Mouse (Mus musculus): ENCODE data around the gene Spock1. TPM values are rescaled to one million over a fixed set of nuclear protein-coding genes. Genes with fewer than 3 reads are reported as not detected.

Gene Spock1
- polyA plus RNA-seq (2014; fragmentation: Nextera tagmentation; extraction: Ambion mirVana): 17.2 and 20.3 TPM in 2 replicates

DNA sequence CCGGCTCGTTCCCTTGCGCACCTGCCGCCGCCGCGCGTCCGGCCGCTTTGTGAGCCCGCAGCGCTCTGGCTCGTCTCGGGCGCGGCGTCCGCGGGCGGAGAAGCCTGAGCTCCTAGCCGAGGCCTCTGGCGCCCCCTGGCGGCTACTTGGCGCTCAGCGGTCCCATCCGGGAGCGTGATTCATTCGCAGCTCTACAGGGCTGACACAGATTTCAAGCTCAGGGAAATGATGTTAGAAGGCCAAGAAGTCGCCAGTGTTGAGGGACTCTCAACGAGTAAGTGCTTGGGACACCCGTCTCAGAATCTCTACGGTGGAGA lies at the start of gene Spock1:
TSS of gene Spock1 (minus strand) at position 67 of the 317 bp plus-strand sequence.
- peak; percentile 100 for DNase-seq (ENCODE audit: low spot score, missing footprints)
- no peak within 1 kb of the TSS for H3K27ac ChIP-seq (ENCODE audit: low read depth, low read length)
- no peaks in the 10 kb centered on the region for H3K36me3 ChIP-seq (ENCODE audit: control insufficient read depth, insufficient read depth, low read length)
- ATAC-seq (ENCODE audit: low FRiP score): peak; percentile 76
- peaks cover 4% of the 10 kb centered on the region; the same call in 1 of the 2 replicates for H3K4me1 ChIP-seq (ENCODE audit: control insufficient read depth, insufficient read depth, low read length)
- peaks cover 16% of the 10 kb centered on the region for H3K27me3 ChIP-seq (ENCODE audit: control insufficient read depth, insufficient read depth, low read length)
- peak within 1 kb of the TSS; percentile 67 for H3K9ac ChIP-seq (ENCODE audit: low read length)
- peak within 1 kb of the TSS; percentile 50 for H3K4me3 ChIP-seq (ENCODE audit: low read depth, low read length)
- under 1% methylated on average over 32 of the region's 32 CpGs for WGBS
- H3K9me3 ChIP-seq (ENCODE audit: control insufficient read depth, low read length): no peaks in the 10 kb centered on the region
- H3K4me2 ChIP-seq: peak within 1 kb of the TSS; percentile 87

DNA sequence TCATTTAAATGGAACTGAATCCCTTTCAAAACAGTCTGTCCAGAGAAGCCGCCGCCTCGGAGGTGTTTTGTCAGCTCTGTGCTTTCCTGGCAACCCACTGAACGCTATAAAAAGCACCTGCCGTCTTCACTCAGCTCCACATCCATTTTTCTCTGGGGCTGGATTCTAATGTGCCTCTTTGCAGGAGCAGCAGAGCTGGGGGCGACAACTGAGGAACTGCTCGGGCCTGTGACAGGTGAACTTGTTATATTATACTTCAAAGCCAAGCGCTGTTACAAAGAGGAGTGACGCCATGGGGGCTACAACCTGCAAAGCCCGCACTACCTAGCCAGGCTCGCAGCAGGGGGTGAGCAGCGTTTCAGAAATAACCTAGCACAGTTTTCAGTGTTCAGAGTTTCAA lies 42.0 kb upstream of the Spock1 start:
- Histone ChIP-seq H3K9me3 (ENCODE audit: control insufficient read depth, low read length) (no peaks in the 10 kb centered on the region), H3K4me3 (ENCODE audit: low read depth, low read length) (no peak overlapping the region), H3K4me1 (ENCODE audit: control insufficient read depth, insufficient read depth, low read length) (no peaks in the 10 kb centered on the region), H3K27ac (ENCODE audit: low read depth, low read length) (no peak overlapping the region), H3K36me3 (ENCODE audit: control insufficient read depth, insufficient read depth, low read length) (no peaks in the 10 kb centered on the region), H3K27me3 (ENCODE audit: control insufficient read depth, insufficient read depth, low read length) (no peaks in the 10 kb centered on the region), H3K4me2 (no peak overlapping the region), H3K9ac (ENCODE audit: low read length) (no peak overlapping the region)
- no peak for ATAC-seq (ENCODE audit: low FRiP score)
- no peak for DNase-seq (ENCODE audit: low spot score, missing footprints)
- WGBS: 89% methylated on average over 12 of the region's 12 CpGs

DNA sequence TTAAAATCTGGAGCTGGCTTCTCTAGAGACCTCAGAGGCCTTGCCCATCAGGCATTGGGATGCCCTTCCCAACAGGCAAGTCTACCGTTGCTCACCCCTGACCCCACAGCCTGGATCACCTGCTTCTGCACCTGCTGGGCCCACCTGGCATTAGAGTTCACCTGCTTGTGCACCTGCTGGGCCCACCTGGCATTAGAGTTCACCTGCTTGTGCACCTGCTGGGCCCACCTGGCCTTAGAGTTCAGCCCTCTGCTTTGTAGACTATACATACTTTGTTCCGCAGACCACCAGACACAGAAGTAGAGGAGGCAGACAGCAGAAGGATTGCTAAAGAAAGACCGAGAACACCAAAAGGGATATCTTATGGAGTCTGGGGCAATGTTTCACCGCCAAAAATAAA lies 41.4 kb upstream of the Spock1 start:
- H3K27me3 ChIP-seq (ENCODE audit: control insufficient read depth, insufficient read depth, low read length): no peaks in the 10 kb centered on the region
- H3K27ac ChIP-seq (ENCODE audit: low read depth, low read length): no peak overlapping the region
- H3K4me2 ChIP-seq: no peak overlapping the region
- H3K4me3 ChIP-seq (ENCODE audit: low read depth, low read length): no peak overlapping the region
- no peaks in the 10 kb centered on the region for H3K9me3 ChIP-seq (ENCODE audit: control insufficient read depth, low read length)
- H3K36me3 ChIP-seq (ENCODE audit: control insufficient read depth, insufficient read depth, low read length): no peaks in the 10 kb centered on the region
- 89% methylated on average over 4 of the region's 4 CpGs for WGBS
- H3K9ac ChIP-seq (ENCODE audit: low read length): no peak overlapping the region
- H3K4me1 ChIP-seq (ENCODE audit: control insufficient read depth, insufficient read depth, low read length): no peaks in the 10 kb centered on the region
- ATAC-seq (ENCODE audit: low FRiP score) (no peak), DNase-seq (ENCODE audit: low spot score, missing footprints) (no peak)

DNA sequence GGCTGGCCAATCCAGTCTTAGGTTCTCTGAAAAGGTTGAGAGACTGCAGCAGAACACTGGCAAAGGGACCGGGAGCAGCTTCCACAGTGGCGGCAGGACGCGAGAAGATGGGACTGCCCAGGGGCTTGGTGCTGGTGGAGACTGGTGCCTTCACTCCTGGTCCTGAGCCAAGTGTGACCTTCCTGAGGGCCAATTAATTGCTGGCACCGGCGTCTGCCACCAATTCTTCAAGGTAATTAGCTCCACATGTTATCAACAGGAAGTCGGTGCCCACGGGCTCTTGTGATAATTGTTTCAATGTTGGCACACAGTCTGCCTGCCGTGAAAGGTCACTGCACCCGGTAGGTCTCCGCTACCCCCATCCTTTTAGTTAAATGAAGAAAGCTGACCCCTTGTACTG lies 37.1 kb upstream of the Spock1 start:
- 85% methylated on average over 11 of the region's 11 CpGs for WGBS
- H3K27me3 ChIP-seq (ENCODE audit: control insufficient read depth, insufficient read depth, low read length): no peaks in the 10 kb centered on the region
- no peaks in the 10 kb centered on the region for H3K4me1 ChIP-seq (ENCODE audit: control insufficient read depth, insufficient read depth, low read length)
- H3K36me3 ChIP-seq (ENCODE audit: control insufficient read depth, insufficient read depth, low read length): no peaks in the 10 kb centered on the region
- H3K4me2 ChIP-seq: no peak overlapping the region
- no peak overlapping the region for H3K4me3 ChIP-seq (ENCODE audit: low read depth, low read length)
- ATAC-seq (ENCODE audit: low FRiP score): no peak
- H3K9me3 ChIP-seq (ENCODE audit: control insufficient read depth, low read length): no peaks in the 10 kb centered on the region
- H3K27ac ChIP-seq (ENCODE audit: low read depth, low read length): no peak overlapping the region
- H3K9ac ChIP-seq (ENCODE audit: low read length): no peak overlapping the region
- DNase-seq (ENCODE audit: low spot score, missing footprints): no peak

DNA sequence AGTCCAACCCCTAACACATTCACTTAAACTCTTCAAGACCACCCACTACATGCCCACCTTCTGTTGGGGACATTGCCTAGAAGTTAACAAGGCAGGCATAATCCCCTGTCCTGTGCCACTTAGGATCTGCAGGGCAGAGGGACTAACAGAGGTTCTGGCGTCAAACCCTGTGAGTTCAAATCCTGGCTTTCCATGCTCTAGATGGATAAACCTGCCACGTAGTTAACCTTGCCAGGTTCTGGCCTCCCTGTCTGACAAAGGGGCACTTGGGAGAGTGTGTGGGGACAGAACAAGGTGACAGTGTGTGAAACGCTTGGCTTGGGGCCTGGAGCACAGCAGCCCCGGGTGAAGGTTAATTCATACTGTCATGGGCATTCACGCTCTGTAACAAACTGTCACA lies 36.3 kb upstream of the Spock1 start:
- WGBS: 88% methylated on average over 5 of the region's 5 CpGs
- H3K27me3 ChIP-seq (ENCODE audit: control insufficient read depth, insufficient read depth, low read length): no peaks in the 10 kb centered on the region

DNA sequence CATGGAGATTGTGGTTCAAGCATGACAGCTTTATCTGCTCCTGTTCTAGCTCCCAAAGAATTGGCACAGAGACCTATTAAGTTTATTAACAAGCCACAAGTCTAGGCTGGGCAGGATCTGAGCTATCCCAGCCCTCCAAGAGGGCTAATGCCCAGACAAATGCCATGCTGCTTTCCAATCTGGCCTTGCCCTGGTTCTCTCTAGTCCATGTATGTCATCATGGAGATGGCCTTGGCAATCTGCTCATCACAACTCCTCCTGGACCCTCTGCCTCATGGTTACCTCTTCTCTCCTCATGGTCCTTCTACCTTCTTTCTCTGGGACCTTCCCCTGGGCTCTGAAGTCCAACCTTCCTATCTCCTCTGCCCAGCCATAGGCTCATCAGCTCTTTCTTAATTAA lies 35.8 kb upstream of the Spock1 start:
- H3K4me1 ChIP-seq (ENCODE audit: control insufficient read depth, insufficient read depth, low read length): no peaks in the 10 kb centered on the region
- DNase-seq (ENCODE audit: low spot score, missing footprints): no peak
- no peaks in the 10 kb centered on the region for H3K36me3 ChIP-seq (ENCODE audit: control insufficient read depth, insufficient read depth, low read length)
- H3K4me2 ChIP-seq: no peak overlapping the region
- H3K4me3 ChIP-seq (ENCODE audit: low read depth, low read length): no peak overlapping the region
- no peak overlapping the region for H3K9ac ChIP-seq (ENCODE audit: low read length)
- no peak for ATAC-seq (ENCODE audit: low FRiP score)
- no peaks in the 10 kb centered on the region for H3K27me3 ChIP-seq (ENCODE audit: control insufficient read depth, insufficient read depth, low read length)
- no peaks in the 10 kb centered on the region for H3K9me3 ChIP-seq (ENCODE audit: control insufficient read depth, low read length)
- no peak overlapping the region for H3K27ac ChIP-seq (ENCODE audit: low read depth, low read length)

More for the DNA sequence above, 36.3 kb upstream of the Spock1 start:
- H3K9ac ChIP-seq (ENCODE audit: low read length): no peak overlapping the region
- H3K9me3 ChIP-seq (ENCODE audit: control insufficient read depth, low read length): no peaks in the 10 kb centered on the region
- no peaks in the 10 kb centered on the region for H3K36me3 ChIP-seq (ENCODE audit: control insufficient read depth, insufficient read depth, low read length)
- ATAC-seq (ENCODE audit: low FRiP score) (no peak), DNase-seq (ENCODE audit: low spot score, missing footprints) (no peak)
- H3K4me2 ChIP-seq: no peak overlapping the region
- H3K4me1 ChIP-seq (ENCODE audit: control insufficient read depth, insufficient read depth, low read length): no peaks in the 10 kb centered on the region
- no peak overlapping the region for H3K27ac ChIP-seq (ENCODE audit: low read depth, low read length)
- H3K4me3 ChIP-seq (ENCODE audit: low read depth, low read length): no peak overlapping the region

GRCm38 (mm10) chr13:57937463-57938229 lies 29.5 kb upstream of the Spock1 start:
- Histone ChIP-seq H3K4me3 (ENCODE audit: low read depth, low read length) (no peak overlapping the region), H3K4me1 (ENCODE audit: control insufficient read depth, insufficient read depth, low read length) (no peaks in the 10 kb centered on the region), H3K36me3 (ENCODE audit: control insufficient read depth, insufficient read depth, low read length) (no peaks in the 10 kb centered on the region), H3K4me2 (no peak overlapping the region), H3K27ac (ENCODE audit: low read depth, low read length) (no peak overlapping the region), H3K9ac (ENCODE audit: low read length) (no peak overlapping the region), H3K27me3 (ENCODE audit: control insufficient read depth, insufficient read depth, low read length) (no peaks in the 10 kb centered on the region), H3K9me3 (ENCODE audit: control insufficient read depth, low read length) (no peaks in the 10 kb centered on the region)
- DNase-seq (ENCODE audit: low spot score, missing footprints) (no peak), ATAC-seq (ENCODE audit: low FRiP score) (no peak)
- 86% methylated on average over 4 of the region's 4 CpGs for WGBS

- H3K4me2 ChIP-seq: no peak overlapping the region
- ATAC-seq (ENCODE audit: low FRiP score): no peak
- H3K9me3 ChIP-seq (ENCODE audit: control insufficient read depth, low read length): no peaks in the 10 kb centered on the region
- H3K4me3 ChIP-seq (ENCODE audit: low read depth, low read length): no peak overlapping the region
- H3K9ac ChIP-seq (ENCODE audit: low read length): no peak overlapping the region
- DNase-seq (ENCODE audit: low spot score, missing footprints): no peak
- no peaks in the 10 kb centered on the region for H3K27me3 ChIP-seq (ENCODE audit: control insufficient read depth, insufficient read depth, low read length)
- peaks cover 15% of the 10 kb centered on the region for H3K4me1 ChIP-seq (ENCODE audit: control insufficient read depth, insufficient read depth, low read length)
- H3K36me3 ChIP-seq (ENCODE audit: control insufficient read depth, insufficient read depth, low read length): no peaks in the 10 kb centered on the region
- WGBS: 93% methylated on average over 9 of the region's 9 CpGs
- H3K27ac ChIP-seq (ENCODE audit: low read depth, low read length): no peak overlapping the region
Measured at GRCm38 (mm10) chr13:57931998-57932397, 23.9 kb upstream of the Spock1 start.

DNA sequence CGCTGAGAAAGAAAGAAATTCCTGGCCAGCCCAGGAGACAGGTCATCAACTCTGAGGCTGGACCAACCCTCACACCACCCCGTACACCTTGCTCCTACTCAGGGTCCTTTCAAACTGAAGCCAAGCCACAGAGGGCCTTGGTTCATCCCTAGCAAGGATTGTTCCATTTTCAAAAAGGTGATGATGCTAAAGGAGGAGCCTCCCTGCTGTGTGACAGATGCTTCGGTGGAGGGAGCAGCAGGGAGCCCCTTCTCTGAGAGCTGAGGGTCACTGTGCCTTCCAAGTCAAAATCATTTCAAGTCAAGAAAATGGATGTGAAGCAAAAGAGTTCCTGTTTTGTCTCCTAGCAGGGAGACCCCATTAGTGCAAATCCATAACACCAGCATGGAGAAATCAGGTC lies 23.2 kb upstream of the Spock1 start:
- Histone ChIP-seq H3K27me3 (ENCODE audit: control insufficient read depth, insufficient read depth, low read length) (no peaks in the 10 kb centered on the region), H3K9ac (ENCODE audit: low read length) (no peak overlapping the region), H3K9me3 (ENCODE audit: control insufficient read depth, low read length) (no peaks in the 10 kb centered on the region), H3K4me1 (ENCODE audit: control insufficient read depth, insufficient read depth, low read length) (peaks cover 15% of the 10 kb centered on the region), H3K4me3 (ENCODE audit: low read depth, low read length) (no peak overlapping the region), H3K4me2 (no peak overlapping the region), H3K27ac (ENCODE audit: low read depth, low read length) (no peak overlapping the region), H3K36me3 (ENCODE audit: control insufficient read depth, insufficient read depth, low read length) (no peaks in the 10 kb centered on the region)
- ATAC-seq (ENCODE audit: low FRiP score) (no peak), DNase-seq (ENCODE audit: low spot score, missing footprints) (no peak)
- WGBS: 41% methylated on average over 3 of the region's 3 CpGs
